Mouse (Mus musculus) spleen, postnatal 36 days (tissue): ENCODE measurements around the gene Birc6.
"Not testable (repeated sequence)": the region's sequence is repeated elsewhere in the genome, so short reads cannot be mapped to it uniquely, and the experiment has no call there.

Experiments used
- DNase-seq, 2 experiments: peaks; one replicate each; pipeline ENCODE4 v3.0.0; 2022; ENCODE audit warnings: low spot score in 2 of 2, mixed read lengths in 1 of 2

The Birc6 gene

GRCm38 (mm10) chr17:74559891-74560290 lies 31.8 kb downstream of the Birc6 start:
- no peak for DNase-seq

DNA sequence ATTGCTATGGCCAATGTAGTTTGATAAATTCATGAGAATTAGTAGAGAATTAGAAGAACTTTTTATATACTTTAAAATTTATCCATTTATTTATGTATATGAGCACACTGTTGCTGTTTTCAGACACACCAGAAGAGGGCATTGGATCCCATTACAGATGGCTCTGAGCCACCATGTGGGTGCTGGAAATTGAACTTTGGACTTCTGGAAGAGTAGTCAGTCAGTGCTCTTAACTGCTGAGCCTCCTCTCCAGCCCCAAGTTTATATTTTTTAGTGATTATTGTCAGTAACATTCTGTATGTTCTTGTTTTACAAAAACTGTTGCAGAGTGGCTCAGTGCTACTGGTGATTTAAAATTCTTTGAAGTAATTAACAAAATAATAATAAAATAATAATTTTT lies 36.1 kb downstream of the Birc6 start:
- DNase-seq: no peak

DNA sequence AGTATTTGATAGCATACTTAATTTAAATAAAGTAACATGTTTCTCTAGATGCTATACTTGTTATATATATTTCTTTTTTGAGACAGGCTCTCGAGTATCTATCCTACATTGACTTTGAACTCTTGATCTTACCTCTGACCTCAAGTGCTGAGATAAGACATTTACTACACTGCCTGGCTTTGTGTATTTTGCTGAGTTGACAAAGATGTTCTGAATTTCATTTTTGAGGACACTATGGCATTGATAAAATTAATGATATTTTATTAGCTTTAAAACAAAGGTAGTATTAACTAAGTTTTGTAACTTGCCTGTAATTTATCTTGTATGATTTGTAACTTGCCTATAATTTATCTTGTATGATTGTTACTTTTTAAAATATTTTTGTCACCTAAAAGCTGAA lies 41.1 kb downstream of the Birc6 start:
- DNase-seq: no peak

DNA sequence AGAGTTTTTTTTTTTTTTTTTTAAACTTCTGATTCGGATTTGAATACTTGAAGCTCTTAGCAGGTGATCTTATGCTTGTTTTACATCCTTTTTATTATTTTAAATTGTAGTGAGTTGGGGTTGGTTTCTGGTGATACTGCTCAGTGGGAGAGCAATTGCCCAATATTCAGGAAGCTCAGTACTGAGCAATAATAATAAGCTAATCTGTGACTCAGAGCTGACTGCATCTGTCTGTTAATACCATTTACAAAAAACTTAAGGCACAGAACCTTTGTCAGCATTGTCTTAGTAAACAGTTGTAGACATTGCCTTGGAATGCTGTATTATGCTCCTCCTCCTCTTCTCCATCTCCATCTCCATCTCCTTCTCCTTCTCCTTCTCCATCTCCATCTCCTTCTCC lies 42.5 kb downstream of the Birc6 start:
- DNase-seq: no peak

DNA sequence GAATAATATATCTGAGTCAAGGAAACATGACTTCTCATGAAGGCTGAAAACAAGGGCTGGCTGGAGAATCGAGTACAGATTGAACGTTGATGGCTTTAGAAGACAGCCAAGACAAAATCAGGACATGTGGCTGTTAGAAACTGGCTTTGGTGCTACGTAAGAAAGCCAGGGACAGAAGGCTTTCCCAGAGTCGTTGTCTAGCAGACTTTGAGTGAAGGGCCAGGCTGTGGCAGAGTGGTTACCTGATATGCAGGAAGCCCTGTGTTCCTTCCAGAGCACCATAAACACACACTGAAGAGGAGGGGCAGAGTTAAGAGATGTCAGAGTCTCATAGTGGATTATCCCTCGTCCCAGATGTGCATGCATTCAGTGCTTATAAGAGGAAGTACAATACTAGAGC lies 49.1 kb downstream of the Birc6 start:
- no peak for DNase-seq

DNA sequence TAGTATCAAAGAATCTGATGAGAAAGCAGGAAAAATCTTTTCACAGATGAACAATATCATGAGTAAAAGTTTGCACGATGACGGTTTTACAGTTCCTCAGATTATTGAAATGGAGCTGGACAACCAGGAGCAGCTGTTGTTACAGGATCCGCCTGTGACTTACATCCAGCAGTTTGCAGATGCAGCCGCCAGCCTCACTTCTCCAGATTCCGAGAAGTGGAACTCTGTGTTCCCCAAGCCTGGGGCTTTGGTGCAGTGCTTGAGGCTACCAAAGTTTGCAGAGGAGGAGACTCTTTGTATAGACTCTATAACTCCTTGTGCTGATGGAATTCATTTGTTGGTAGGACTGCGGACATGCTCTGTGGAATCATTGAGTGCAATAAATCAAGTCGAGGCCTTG lies 51.5 kb downstream of the Birc6 start:
- no peak for DNase-seq

- no peak for DNase-seq
Measured at GRCm38 (mm10) chr17:74580738-74581137, 52.6 kb downstream of the Birc6 start.

DNA sequence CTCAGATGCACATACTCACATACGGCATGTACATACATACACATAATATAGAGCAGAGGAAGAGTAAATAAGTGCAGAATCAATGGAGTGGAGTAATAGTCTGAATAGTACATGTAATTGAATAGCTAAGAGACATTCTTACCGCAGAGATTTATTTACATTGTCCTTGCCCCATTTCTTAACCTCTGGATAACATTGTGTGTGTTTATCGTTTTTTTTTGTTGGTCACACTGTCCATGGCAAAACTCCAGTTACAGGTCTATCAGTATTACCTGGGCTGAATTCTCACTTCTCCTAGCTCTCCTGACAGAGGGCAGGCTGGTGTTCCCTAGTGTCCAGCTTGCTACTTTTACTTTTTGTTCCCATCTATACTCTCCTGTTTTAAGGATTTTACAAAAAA lies 58.7 kb downstream of the Birc6 start:
- DNase-seq: no peak

DNA sequence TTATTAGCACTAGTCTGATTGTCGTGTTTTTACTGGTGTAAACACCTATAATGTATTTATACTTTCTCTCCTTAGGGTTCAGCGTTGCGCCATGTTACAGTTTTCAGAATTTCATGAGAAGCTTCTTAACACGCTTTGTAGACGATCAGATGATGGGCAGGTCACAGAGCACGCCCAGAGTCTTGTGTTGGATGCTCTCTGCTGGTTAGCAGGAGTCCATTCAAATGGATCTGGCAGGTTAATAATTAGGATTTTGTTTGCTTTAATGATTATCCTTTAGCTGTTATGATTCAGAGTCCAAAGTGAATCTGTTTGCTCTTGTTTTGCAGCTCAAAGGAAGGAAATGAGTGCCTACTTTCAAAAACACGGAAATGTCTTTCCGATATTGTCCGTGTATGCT lies 70.8 kb downstream of the Birc6 start:
- no peak for DNase-seq

- no peak for DNase-seq
Measured at GRCm38 (mm10) chr17:74599396-74599795, 71.3 kb downstream of the Birc6 start.

DNA sequence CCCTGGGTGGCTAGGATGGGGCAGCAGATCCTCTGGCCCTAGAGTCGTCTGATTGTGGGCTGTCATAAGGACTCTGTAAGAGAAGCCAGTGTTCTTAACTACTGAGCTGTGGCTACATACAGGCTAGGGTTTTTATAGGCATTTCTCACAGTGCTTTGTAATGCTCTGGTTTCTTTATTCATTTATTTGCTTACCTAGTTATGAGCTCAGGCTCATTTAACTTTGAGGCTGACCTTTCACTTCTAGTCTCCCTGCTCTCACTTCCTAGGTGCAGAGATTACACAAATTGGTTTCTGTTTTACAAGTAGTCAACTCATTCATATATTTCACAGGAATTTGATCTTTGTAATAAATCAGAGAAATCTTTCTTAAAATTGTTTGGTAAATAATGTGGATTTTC lies 73.1 kb downstream of the Birc6 start:
- DNase-seq: no peak

DNA sequence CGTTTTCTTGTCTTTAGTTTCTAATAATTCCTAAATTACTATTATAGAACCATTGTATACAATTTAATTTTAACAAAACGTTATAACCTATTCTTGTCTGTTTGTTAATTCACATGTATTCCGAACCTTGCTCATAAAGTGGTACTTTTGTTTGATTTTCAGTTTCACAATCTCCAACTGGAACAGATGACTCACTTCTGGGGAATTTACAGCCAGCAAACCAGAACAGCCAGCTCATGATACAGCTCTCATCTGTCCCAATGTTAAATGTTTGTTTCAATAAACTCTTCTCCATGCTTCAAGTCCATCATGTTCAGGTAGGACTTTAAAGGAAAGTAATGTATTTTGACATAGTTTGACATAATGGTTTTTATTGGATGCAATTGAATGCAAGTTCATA lies 102.7 kb downstream of the Birc6 start:
- DNase-seq: no peak

GRCm38 (mm10) chr17:74642445-74642844 lies 114.3 kb downstream of the Birc6 start:
- DNase-seq: no peak

DNA sequence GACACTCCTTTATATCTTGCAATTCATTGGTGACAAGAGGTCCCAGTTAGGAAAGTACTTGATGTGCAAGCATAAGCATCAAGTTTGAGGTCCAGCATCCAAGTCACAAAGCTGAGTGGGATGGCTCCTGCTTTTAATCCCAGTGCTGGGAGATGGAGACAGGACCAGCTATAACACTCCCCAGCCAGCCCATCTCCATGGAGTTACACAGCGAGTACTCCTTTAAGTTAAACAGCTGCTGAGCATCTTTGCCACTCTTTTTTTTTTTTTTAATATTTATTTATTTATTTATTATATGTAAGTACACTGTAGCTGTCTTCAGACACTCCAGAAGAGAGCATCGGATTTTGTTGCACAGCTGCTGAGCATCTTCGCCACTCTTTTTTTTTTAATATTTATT lies 130.3 kb downstream of the Birc6 start:
- DNase-seq: no peak

- no peak for DNase-seq
Measured at GRCm38 (mm10) chr17:74668010-74668409, 139.9 kb downstream of the Birc6 start.

- no peak for DNase-seq
Measured at GRCm38 (mm10) chr17:74670031-74670430, 141.9 kb downstream of the Birc6 start.

GRCm38 (mm10) chr17:74672446-74672845 lies 144.4 kb downstream of the Birc6 start:
- no peak for DNase-seq

- peak in 1 of 2 experiments; percentile 21 for DNase-seq
Measured at GRCm38 (mm10) chr17:74673251-74673650, 145.2 kb downstream of the Birc6 start.

DNA sequence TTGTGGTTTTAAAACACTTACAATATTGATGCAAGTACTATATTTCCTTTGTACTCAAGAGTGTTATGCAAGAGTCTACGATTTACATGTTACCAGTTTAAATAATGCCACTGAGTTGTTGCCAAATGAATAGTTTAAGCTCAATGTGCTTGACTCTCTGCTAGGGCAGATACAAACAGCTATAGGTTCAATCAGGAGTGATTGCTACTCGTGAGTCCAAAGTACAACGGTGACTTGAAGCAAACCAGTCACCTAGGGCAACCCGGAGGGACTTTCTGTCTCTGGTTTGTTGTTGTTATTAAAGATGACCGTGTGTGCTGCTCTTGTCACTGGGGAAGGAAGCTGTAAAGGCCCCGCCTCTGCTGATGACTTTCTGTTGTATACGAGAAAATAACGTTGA lies 150.0 kb downstream of the Birc6 start:
- no peak for DNase-seq

DNA sequence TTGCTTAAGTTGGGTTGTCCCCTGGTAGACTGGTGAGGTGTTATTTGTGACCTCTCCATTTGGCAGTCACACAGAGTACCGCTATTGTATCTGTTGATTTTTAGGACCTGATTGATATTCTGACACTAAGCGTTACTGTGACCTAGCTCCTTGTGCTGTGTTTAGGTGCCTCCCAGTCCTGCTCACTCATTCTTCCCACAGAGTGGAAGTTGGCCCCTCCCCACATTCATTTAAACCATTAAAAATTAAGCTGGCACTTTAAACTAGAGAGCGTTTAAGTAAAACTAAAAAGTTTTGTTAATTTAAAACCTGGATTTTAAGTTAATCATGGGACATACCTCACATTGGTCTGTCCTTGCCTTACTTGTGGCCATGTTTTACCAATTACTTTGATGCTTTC lies 156.8 kb downstream of the Birc6 start:
- DNase-seq: no peak

DNA sequence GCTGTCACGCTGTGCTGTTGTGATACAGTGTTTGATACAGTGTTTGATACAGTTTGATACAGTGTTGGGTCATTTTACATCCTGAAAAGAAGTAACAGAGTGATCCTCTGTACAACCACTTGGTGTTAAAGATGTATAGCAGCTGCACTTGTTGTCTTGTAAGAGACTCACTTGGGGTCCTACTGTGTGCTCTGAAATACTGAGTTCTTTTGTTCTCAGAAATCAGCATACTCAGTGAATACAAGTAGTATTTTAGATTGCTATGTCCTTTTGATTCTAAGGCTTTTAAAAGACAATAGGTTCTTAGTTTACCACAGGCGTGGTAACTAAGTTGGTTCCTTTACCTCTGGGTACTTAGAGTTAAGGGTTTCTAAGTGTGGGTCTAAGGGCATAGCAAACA lies 160.5 kb downstream of the Birc6 start:
- no peak for DNase-seq

- no peak for DNase-seq
Measured at GRCm38 (mm10) chr17:74689406-74689805, 161.3 kb downstream of the Birc6 start.

GRCm38 (mm10) chr17:74701661-74702060 lies 173.6 kb downstream of the Birc6 start:
- DNase-seq: not testable (repeated sequence)

GRCm38 (mm10) chr17:74705480-74705879 lies 177.4 kb downstream of the Birc6 start:
- DNase-seq: no peak

DNA sequence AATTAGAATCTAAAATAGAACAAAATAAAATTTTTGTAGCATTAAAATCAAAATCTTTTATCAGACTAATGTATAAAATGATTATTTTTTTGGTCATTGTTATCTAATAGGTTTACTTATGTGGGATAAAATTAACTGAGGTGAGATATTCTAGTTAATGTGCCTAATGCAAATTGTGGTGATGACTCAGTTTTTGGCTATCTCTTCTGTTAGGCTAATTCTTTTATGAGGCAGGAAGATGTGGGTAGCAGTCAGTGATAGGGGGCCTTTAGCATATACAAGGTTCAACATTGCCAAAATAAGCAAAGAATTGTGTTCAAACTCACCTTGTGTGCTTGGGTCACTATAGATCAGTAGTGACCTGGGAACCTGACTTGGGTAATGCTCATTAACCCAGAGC lies 178.5 kb downstream of the Birc6 start:
- DNase-seq: no peak
